Mouse (Mus musculus) stomach, embryonic 15.5 days (tissue): ENCODE results near the gene Haao. TPM values are rescaled to one million over a fixed set of nuclear protein-coding genes. Genes with fewer than 3 reads are reported as not detected.
A peak's percentile ranks its signal among the peaks of the same experiment; 100 is the strongest.
"Not testable (repeated sequence)": the region's sequence is repeated elsewhere in the genome, so short reads cannot be mapped to it uniquely, and the experiment has no call there.

Source experiments
- ATAC-seq: fragments of 200-750 bp; cut with Nextera tagmentation; 2 replicates; pipeline ENCODE4 v1.8.0; 2017; ENCODE audit warnings: low read depth, moderate number of reproducible peaks, moderate TSS enrichment; ENCODE audit not compliant: insufficient read depth, low FRiP score
- H3K27ac ChIP-seq: fragments of 300-500 bp; sonication (generic); 2 replicates; pipeline ENCODE4 v1.5.1; 2015; ENCODE audit warnings: mild to moderate bottlenecking, inconsistent platforms
- H3K27me3 ChIP-seq: fragments of 300-500 bp; sonication (generic); replicated peaks from 2 replicates; pipeline ENCODE4 v1.6.1; 2015; ENCODE audit warnings: inconsistent platforms
- H3K36me3 ChIP-seq: fragments of 300-500 bp; sonication (generic); 2 replicates; pipeline ENCODE4 v1.6.1; 2015; ENCODE audit warnings: inconsistent platforms
- H3K4me1 ChIP-seq: fragments of 300-500 bp; sonication (generic); 2 replicates; pipeline ENCODE4 v1.6.1; 2015; ENCODE audit warnings: inconsistent platforms
- H3K4me2 ChIP-seq: fragments of 300-500 bp; sonication (generic); 2 replicates; pipeline ENCODE4 v1.6.1; 2015; ENCODE audit warnings: mild to moderate bottlenecking, inconsistent platforms
- H3K4me3 ChIP-seq: fragments of 300-500 bp; sonication (generic); replicated peaks from 2 replicates; pipeline ENCODE4 v1.5.1; 2015; ENCODE audit warnings: inconsistent platforms
- H3K9ac ChIP-seq: fragments of 300-500 bp; sonication (generic); 2 replicates; pipeline ENCODE4 v1.6.1; 2015; ENCODE audit warnings: inconsistent platforms
- H3K9me3 ChIP-seq: fragments of 300-500 bp; sonication (generic); 2 replicates; pipeline ENCODE4 v1.6.1; 2016; ENCODE audit warnings: inconsistent platforms
- WGBS: fragments of 180-500 bp; shearing (Covaris S2); methylation state at CpG from one replicate; pipeline ENCODE4 v1.1.7; 2015; 5-methylcytosine and 5-hydroxymethylcytosine counted together
- polyA plus RNA-seq: library from polyadenylated mRNA; unstranded; fragments of >200 nt; fragmentation: Nextera tagmentation; extraction: Ambion mirVana; gene quantifications from 2 replicates; pipeline ENCODE4 v1.2.1, GENCODE M21; 2015

Haao gene
- polyA plus RNA-seq, 1 experiment from 2014 or later, result 5.9 TPM

DNA sequence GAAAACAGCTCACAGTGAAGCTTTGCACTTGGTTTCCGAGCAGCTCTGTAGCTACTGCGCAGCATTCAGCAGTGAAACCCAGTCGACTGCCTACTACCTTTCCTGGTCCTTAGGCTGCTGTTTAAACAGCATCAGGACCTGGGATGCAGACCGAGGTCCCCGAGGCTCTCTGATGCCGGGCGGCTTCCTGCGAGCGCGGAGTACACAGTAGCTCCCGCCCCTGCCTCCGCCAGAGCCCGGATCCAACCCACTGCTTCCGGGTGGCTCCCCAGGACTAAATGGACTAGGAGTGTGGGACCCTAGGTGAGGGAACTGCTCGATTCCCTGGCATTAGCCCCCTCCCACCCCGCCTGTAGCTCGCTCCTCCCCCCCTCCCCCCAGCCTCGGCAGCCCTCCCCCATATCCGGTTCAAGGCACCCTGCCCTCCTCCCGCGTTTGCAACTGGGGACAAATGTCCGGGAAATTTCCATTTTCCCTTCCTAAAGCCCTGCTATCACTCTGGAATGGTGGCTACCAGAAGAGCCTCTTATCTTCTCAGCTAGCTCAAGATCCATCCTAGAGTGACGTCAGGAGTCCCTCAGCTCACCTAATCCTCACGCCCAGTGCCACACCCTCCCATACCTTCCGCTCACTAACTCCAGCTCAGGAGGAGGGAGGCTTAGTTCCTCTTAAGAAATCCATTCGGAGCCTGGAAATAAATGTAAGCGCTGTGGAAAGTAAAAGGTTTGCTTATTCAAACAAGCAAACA is 14.5 kb upstream of the Haao start:
- peak overlapping the region; percentile 80 for H3K4me3 ChIP-seq

GRCm38 (mm10) chr17:83861444-83862133 is 13.8 kb upstream of the Haao start:
- H3K4me2 ChIP-seq, result peak overlapping the region; percentile 83
- under 1% methylated on average over 62 of the region's 62 CpGs for WGBS

More for the DNA sequence above, 14.5 kb upstream of the Haao start:
- Histone ChIP-seq H3K36me3 (no peaks in the 10 kb centered on the region), H3K27ac (peak overlapping the region; percentile 95), H3K9ac (peak overlapping the region; percentile 66), H3K4me2 (peak overlapping the region; percentile 83), H3K4me1 (peaks cover 11% of the 10 kb centered on the region; the same call in 1 of the 2 replicates), H3K27me3 (no peaks in the 10 kb centered on the region), H3K9me3 (no peaks in the 10 kb centered on the region)
- under 1% methylated on average over 27 of the region's 27 CpGs for WGBS
- peak; percentile 63 for ATAC-seq

DNA sequence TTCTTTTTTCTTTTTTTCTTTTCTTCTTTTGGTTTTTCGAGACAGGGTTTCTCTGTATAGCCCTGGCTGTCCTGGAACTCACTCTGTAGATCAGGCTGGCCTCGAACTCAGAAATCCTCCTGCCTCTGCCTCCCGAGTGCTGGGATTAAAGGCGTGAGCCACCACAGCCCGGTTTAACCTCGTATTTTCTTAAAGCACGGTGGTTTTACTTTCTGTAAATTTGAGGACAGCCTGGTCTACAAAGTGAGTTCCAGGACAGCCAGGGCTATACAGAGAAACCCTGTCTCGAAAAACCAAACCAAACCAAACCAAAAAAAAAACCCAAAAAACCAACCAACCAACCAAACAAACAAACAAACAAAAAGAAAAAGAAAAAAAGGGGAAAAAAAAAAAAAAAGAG is 13.2 kb upstream of the Haao start:
- H3K4me1 ChIP-seq, H3K36me3 ChIP-seq, H3K9ac ChIP-seq, H3K9me3 ChIP-seq, ATAC-seq, H3K27ac ChIP-seq, H3K27me3 ChIP-seq: not testable (repeated sequence)
- peak overlapping the region; percentile 83 for H3K4me2 ChIP-seq
- peak overlapping the region; percentile 80 for H3K4me3 ChIP-seq
- 63% methylated on average over 8 of the region's 8 CpGs for WGBS

More at GRCm38 (mm10) chr17:83861444-83862133, 13.8 kb upstream of the Haao start:
- peak overlapping the region; percentile 95 for H3K27ac ChIP-seq
- H3K4me3 ChIP-seq, result peak overlapping the region; percentile 80
- peak overlapping the region; percentile 83 for H3K9ac ChIP-seq
- H3K27me3 ChIP-seq, result no peaks in the 10 kb centered on the region
- ATAC-seq, result peak; percentile 93
- H3K9me3 ChIP-seq, result no peaks in the 10 kb centered on the region
- H3K36me3 ChIP-seq, result no peaks in the 10 kb centered on the region
- H3K4me1 ChIP-seq, result peaks cover 8% of the 10 kb centered on the region; the same call in 1 of the 2 replicates

DNA sequence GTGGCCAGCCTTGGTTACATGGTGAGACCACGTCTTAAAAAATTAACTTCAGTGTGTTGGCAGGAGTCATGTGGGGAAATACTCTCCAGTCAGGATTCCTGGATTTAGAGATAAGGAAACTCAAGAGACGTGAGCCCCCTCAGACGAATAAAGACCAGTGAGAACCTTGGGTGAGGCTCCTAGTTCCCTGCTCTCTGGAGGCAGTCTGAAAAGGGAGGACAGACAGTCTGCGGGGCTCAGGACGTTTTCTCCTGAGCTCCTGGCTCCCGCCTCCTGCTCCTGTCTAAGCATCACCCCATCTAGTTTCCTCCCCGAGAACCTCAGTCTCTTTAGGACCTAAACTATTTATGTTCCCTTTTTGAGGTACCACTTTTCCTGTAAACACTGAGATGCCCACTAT is 12.5 kb upstream of the Haao start:
- Histone ChIP-seq H3K27me3 (no peaks in the 10 kb centered on the region), H3K36me3 (no peaks in the 10 kb centered on the region), H3K27ac (no peak overlapping the region), H3K4me3 (no peak overlapping the region), H3K9ac (no peak overlapping the region), H3K4me1 (0 out of 2 replicates have a peak, but pooled peaks cover 6% of the 10 kb centered on the region), H3K9me3 (no peaks in the 10 kb centered on the region), H3K4me2 (no peak overlapping the region)
- WGBS, result 71% methylated on average over 7 of the region's 7 CpGs
- ATAC-seq, result no peak

- Histone ChIP-seq H3K4me1 (0 out of 2 replicates have a peak, but pooled peaks cover 6% of the 10 kb centered on the region), H3K9ac (no peak overlapping the region), H3K27me3 (no peaks in the 10 kb centered on the region), H3K4me3 (no peak overlapping the region), H3K9me3 (no peaks in the 10 kb centered on the region), H3K4me2 (no peak overlapping the region), H3K27ac (no peak overlapping the region), H3K36me3 (no peaks in the 10 kb centered on the region)
- ATAC-seq, result no peak
- 85% methylated on average over 4 of the region's 4 CpGs for WGBS
Observed at GRCm38 (mm10) chr17:83859639-83860038, 11.9 kb upstream of the Haao start.

DNA sequence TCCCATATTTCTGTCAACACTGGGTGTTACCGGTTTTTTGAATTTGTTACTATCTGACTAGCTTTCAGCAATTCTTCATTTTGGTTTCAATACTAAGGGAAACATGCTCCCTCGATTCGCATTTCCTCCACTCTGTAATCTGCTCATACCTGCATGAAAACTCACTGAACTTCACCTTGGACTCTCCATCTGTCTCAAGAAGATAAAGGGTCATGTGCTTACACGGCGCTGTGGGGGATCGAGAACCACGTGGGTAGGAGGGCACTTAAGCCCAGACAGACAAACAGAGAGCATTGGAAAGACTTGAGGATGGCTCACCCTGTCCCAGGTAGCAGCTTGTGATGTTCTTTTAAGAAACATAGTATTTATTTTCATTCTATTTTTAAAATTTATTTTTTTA is 10.7 kb upstream of the Haao start:
- Histone ChIP-seq H3K4me2 (no peak overlapping the region), H3K9me3 (no peaks in the 10 kb centered on the region), H3K9ac (no peak overlapping the region), H3K4me1 (0 out of 2 replicates have a peak, but pooled peaks cover 6% of the 10 kb centered on the region), H3K27ac (no peak overlapping the region), H3K36me3 (no peaks in the 10 kb centered on the region), H3K4me3 (no peak overlapping the region), H3K27me3 (no peaks in the 10 kb centered on the region)
- WGBS, result 83% methylated on average over 7 of the region's 7 CpGs
- ATAC-seq, result no peak

DNA sequence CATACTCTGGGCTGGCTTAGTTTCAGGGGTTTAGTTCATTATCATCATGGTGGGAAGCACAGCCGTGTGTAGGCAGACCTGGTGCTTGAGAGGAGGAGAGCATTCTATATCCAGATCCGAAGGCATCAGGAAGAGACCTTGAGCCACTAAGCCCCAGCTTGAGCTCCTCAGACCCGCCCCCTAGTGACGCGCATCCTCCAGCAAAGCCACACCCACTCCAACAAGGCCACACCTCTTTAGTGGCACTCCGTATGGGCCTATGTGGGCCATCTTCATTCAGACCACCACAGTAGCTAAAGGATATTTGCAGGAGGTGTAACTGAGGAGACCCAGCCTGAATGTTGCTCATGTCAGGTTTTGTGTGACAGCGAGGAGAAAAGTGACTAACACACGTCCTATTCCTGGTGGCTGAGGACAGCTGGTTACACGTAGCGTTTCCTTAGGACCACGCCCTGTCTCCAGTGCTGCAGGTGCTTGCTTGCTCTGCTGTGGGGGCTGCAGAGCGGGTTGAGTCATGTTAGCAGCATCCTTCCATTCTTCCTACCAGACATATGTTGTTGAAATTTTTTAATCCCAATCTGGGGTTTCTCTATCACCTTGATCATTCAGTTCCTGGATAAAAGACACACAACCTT is 6.6 kb upstream of the Haao start:
- peak overlapping the region; percentile 28; the same call in 1 of the 2 replicates for H3K4me2 ChIP-seq
- H3K9ac ChIP-seq, result no peak overlapping the region
- no peaks in the 10 kb centered on the region for H3K36me3 ChIP-seq
- peak; percentile 74 for ATAC-seq
- no peaks in the 10 kb centered on the region for H3K27me3 ChIP-seq
- H3K4me3 ChIP-seq, result 0 out of 2 replicates have a peak overlapping the region, but pooled peaks have one; percentile 6
- no peaks in the 10 kb centered on the region for H3K4me1 ChIP-seq
- H3K9me3 ChIP-seq, result no peaks in the 10 kb centered on the region
- no peak overlapping the region for H3K27ac ChIP-seq
- WGBS, result 44% methylated on average over 12 of the region's 12 CpGs

DNA sequence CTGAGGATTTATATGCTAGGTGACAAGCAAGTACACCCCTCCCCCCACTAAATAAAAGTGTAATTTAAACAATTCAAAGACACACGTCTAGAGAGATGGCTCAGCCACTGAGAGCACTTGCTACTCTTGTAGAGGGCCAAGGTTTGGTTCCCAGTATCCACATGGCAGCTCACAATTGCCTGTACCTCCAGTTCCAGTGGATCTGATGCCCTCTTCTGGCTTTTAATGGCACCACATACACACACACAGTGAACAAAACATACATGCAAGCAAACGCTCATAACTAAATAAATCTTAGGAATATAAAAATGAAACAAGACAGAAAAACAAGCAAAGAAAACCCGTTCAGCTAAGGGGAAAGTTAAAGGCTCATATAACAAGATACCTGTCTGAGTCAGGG is 6.1 kb upstream of the Haao start:
- Histone ChIP-seq H3K4me3 (0 out of 2 replicates have a peak overlapping the region, but pooled peaks have one; percentile 6), H3K27ac (no peak overlapping the region)
- no peak for ATAC-seq

GRCm38 (mm10) chr17:83850864-83851263 is 3.1 kb upstream of the Haao start:
- Histone ChIP-seq H3K9ac (no peak overlapping the region), H3K4me2 (no peak overlapping the region), H3K4me3 (no peak overlapping the region), H3K27me3 (no peaks in the 10 kb centered on the region), H3K9me3 (no peaks in the 10 kb centered on the region), H3K36me3 (no peaks in the 10 kb centered on the region), H3K27ac (no peak overlapping the region), H3K4me1 (no peaks in the 10 kb centered on the region)
- 76% methylated on average over 5 of the region's 5 CpGs for WGBS
- no peak for ATAC-seq

More for the DNA sequence above, 6.1 kb upstream of the Haao start:
- no peaks in the 10 kb centered on the region for H3K4me1 ChIP-seq
- H3K4me2 ChIP-seq, result peak overlapping the region; percentile 28; the same call in 1 of the 2 replicates
- no peaks in the 10 kb centered on the region for H3K27me3 ChIP-seq
- H3K36me3 ChIP-seq, result no peaks in the 10 kb centered on the region
- WGBS, result 44% methylated on average over 3 of the region's 3 CpGs
- no peak overlapping the region for H3K9ac ChIP-seq
- H3K9me3 ChIP-seq, result no peaks in the 10 kb centered on the region

- Histone ChIP-seq H3K9me3 (no peaks in the 10 kb centered on the region), H3K4me2 (0 out of 2 replicates have a peak overlapping the region, but pooled peaks have one; percentile 23), H3K27ac (no peak overlapping the region), H3K27me3 (no peaks in the 10 kb centered on the region), H3K4me3 (no peak overlapping the region; the same call in 1 of the 2 replicates), H3K9ac (no peak overlapping the region), H3K4me1 (no peaks in the 10 kb centered on the region), H3K36me3 (no peaks in the 10 kb centered on the region)
- 16% methylated on average over 9 of the region's 9 CpGs for WGBS
- ATAC-seq, result no peak
Observed at GRCm38 (mm10) chr17:83850458-83850857, 2.7 kb upstream of the Haao start.

GRCm38 (mm10) chr17:83849717-83850116 is 2.0 kb upstream of the Haao start:
- Histone ChIP-seq H3K27me3 (no peaks in the 10 kb centered on the region), H3K9ac (no peak overlapping the region)

More at GRCm38 (mm10) chr17:83849717-83850116, 2.0 kb upstream of the Haao start:
- Histone ChIP-seq H3K4me3 (no peak overlapping the region), H3K9me3 (no peaks in the 10 kb centered on the region), H3K36me3 (no peaks in the 10 kb centered on the region), H3K4me1 (no peaks in the 10 kb centered on the region), H3K4me2 (no peak overlapping the region), H3K27ac (no peak overlapping the region)
- 78% methylated on average over 5 of the region's 5 CpGs for WGBS
- ATAC-seq, result no peak
